In the genomic region with DNA sequence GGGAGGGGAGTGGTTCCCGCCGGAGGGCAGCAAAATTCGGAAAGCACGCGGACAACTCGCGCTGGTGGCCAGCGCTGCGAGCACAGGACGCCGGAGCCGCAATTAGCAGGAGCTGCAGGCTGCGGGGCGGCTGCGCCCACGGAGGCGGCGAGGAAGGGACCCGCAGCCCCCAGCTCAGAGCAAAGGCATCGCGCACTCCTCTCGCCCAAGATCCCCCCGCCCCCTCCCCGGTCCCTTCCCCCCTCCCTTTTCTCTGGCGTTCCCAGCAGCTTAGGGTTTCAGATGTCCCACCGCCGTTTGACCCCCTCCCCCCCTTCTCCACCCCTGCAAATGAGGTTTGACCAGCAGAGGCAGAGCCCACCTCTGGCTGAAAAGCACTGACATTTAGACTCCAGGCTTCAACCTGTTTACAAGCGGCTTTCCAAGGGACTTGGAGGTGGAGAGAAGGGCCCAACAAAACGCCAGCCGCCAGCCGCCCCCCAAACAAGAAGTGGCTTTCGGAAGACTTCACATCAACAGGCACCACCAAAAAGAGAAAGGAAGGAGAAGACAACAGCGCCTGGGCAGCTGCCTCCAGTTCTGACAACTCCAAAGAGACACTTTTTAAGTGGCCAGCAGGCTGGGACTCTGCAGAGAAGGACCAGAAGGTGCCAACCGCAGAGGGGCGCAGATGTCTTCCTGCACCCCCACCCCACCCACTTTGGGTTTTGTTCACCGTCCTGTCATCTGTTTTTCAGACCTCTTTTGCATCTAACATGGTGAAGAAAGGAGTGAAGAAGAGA, we compare ENCODE assay signal across 9 mouse cellular contexts. TPM values are rescaled to one million over a fixed set of nuclear protein-coding genes. Genes with fewer than 3 reads are reported as not detected.
DNase-seq lines count a peak whose midpoint lies in the region; ATAC-seq and TF ChIP-seq lines count a peak whose summit lies in the region.
"Had no signal": no experiment of that assay in that cellular context is flagged by ENCODE, and none has a peak within 500 bp of the region (broad histone marks: within the 10 kb centered on the region; RNA-seq: fewer than 3 reads in every experiment).

No protein-coding gene starts in this region.

- peak overlapping the region; percentile 62 for H3K9ac ChIP-seq in forebrain, embryonic 13.5 days
- H3K9ac ChIP-seq in kidney, embryonic 14.5 days (ENCODE audit: low read depth, low read length) = peak overlapping the region; percentile 51

- no peak for TF ChIP-seq CTCF in G1E (IDR thresholded peaks at IDR 0.05; ENCODE audit: low read depth, low read length)

- peak overlapping the region; percentile 75 for H3K4me3 ChIP-seq in G1E (ENCODE audit: low read depth, low read length)
- H3K4me3 ChIP-seq in forebrain, embryonic 13.5 days = peak overlapping the region; percentile 51
- peak overlapping the region; percentile 53 for H3K4me3 ChIP-seq in kidney, embryonic 14.5 days (ENCODE audit: low read length)

- H3K27ac ChIP-seq in forebrain, embryonic 13.5 days = no peak overlapping the region
- peak overlapping the region; percentile 69; the same call in 1 of the 2 replicates for H3K27ac ChIP-seq in kidney, embryonic 14.5 days (ENCODE audit: low read depth, low read length)

- no peak for ATAC-seq in G1E (ENCODE audit: extremely low read depth, insufficient number of reproducible peaks, low FRiP score, poor library complexity, severe bottlenecking)
- peak; percentile 84 for ATAC-seq in forebrain, embryonic 13.5 days
- peak; percentile 85 for ATAC-seq in kidney, embryonic 14.5 days (ENCODE audit: low FRiP score, low TSS enrichment)
- no peak for ATAC-seq in activated CD4-positive, CD25-positive, alpha-beta regulatory T cell, adult 4 months

- H3K4me1 ChIP-seq in G1E (ENCODE audit: insufficient read depth, low read depth, low read length) = peaks cover 68% of the 10 kb centered on the region
- H3K4me1 ChIP-seq in forebrain, embryonic 13.5 days = peaks cover 25% of the 10 kb centered on the region
- H3K4me1 ChIP-seq in kidney, embryonic 14.5 days (ENCODE audit: control insufficient read depth, insufficient read depth, low read length) = peaks cover 16% of the 10 kb centered on the region

- no peaks in the 10 kb centered on the region for H3K36me3 ChIP-seq in G1E (replicated peaks)
- no peaks in the 10 kb centered on the region for H3K36me3 ChIP-seq in forebrain, embryonic 13.5 days (ENCODE audit: poor library complexity, severe bottlenecking)
- no peaks in the 10 kb centered on the region for H3K36me3 ChIP-seq in kidney, embryonic 14.5 days (ENCODE audit: control insufficient read depth, insufficient read depth, low read length)

- DNase-seq in gastrocnemius, postnatal 10 days = peak; percentile 17
- no peak for DNase-seq in gastrocnemius, adult 18-20 months (ENCODE audit: low spot score)
- peak; percentile 6 for DNase-seq in G1E (ENCODE audit: low spot score)
- peak; percentile 62 for DNase-seq in mesoderm, embryonic 11.5 days (ENCODE audit: low read depth, low spot score)
- peak; percentile 52 for DNase-seq in yolk sac, embryonic 10.5 days (ENCODE audit: low spot score)

- WGBS in forebrain, embryonic 13.5 days = under 1% methylated on average over 27 of the region's 36 CpGs
- 0% methylated on average over 34 of the region's 36 CpGs for WGBS in kidney, embryonic 14.5 days

- H3K4me2 ChIP-seq in forebrain, embryonic 13.5 days = peak overlapping the region; percentile 94
- H3K4me2 ChIP-seq in kidney, embryonic 14.5 days (replicated peaks; ENCODE audit: low read depth, low read length) = peak overlapping the region; percentile 81

- H3K9me3 ChIP-seq in G1E (replicated peaks) = no peaks in the 10 kb centered on the region
- no peaks in the 10 kb centered on the region for H3K9me3 ChIP-seq in forebrain, embryonic 13.5 days (replicated peaks)
- H3K9me3 ChIP-seq in kidney, embryonic 14.5 days (ENCODE audit: control insufficient read depth, low read length) = no peaks in the 10 kb centered on the region

- H3K27me3 ChIP-seq in G1E (ENCODE audit: insufficient read depth, low read length) = peaks cover 18% of the 10 kb centered on the region
- peaks cover 36% of the 10 kb centered on the region for H3K27me3 ChIP-seq in forebrain, embryonic 13.5 days
- no peaks in the 10 kb centered on the region for H3K27me3 ChIP-seq in kidney, embryonic 14.5 days (ENCODE audit: control insufficient read depth, insufficient read depth, low read length)

RNA-seq across cellular contexts. Expression of gene Fgf10, which starts 44.9 kb away (rescaled TPM):
- 1 to 10 TPM in 1 of 2 experiments, under 1 TPM in 1; 0.89 to 1.2 TPM for total RNA-seq in gastrocnemius, postnatal 10 days (2021)
- total RNA-seq in gastrocnemius, adult 18-20 months (2021) = under 1 TPM; 0.25 to 0.50 TPM
- total RNA-seq in G1E (2014; fragmentation: Nextera tagmentation) = 7.8 and 8.9 TPM in 2 replicates
- total RNA-seq in G1E (2017) = 0.33 and 0.64 TPM in 2 replicates
- 0.06 and 0.11 TPM in 2 replicates for polyA plus RNA-seq in G1E (2012)
- 0.19 and 0.26 TPM in 2 replicates for polyA plus RNA-seq in forebrain, embryonic 13.5 days (2015; fragmentation: Nextera tagmentation; extraction: Ambion mirVana)
- 3.4 and 5.2 TPM in 2 replicates for polyA plus RNA-seq in kidney, embryonic 14.5 days (2014; fragmentation: Nextera tagmentation; extraction: Ambion mirVana)
- not detected for polyA plus RNA-seq in activated CD4-positive, CD25-positive, alpha-beta regulatory T cell, adult 4 months (2017; shearing (Covaris generic))
- total RNA-seq: MEL had no signal

Comparison
In these comparisons a context has a peak if more than half of its experiments do, and no peak if none do; other contexts are left out.
1. ATAC-seq: peak in forebrain, embryonic 13.5 days (single experiment) and kidney, embryonic 14.5 days (single experiment); none in G1E (single experiment) and activated CD4-positive, CD25-positive, alpha-beta regulatory T cell, adult 4 months (single experiment).
2. Peak in every context shown above with its lines, with median percentiles within 50 percentile points of each other: H3K4me3 ChIP-seq.